Mouse (Mus musculus) CH12.LX (cell line): ENCODE measurements around the gene Mroh2a. TPM values are rescaled to one million over a fixed set of nuclear protein-coding genes. Genes with fewer than 3 reads are reported as not detected.

Experiments
- DNase-seq: peaks from one replicate; pipeline ENCODE4 v3.0.0-alpha.2; 2013; ENCODE audit errors: extremely low read depth
- H3K27ac ChIP-seq: 2 replicates; pipeline ENCODE4 v1.5.1; 2012; ENCODE audit warnings: low read depth, mild to moderate bottlenecking, control low read depth, moderate library complexity; ENCODE audit not compliant: insufficient read depth
- H3K27me3 ChIP-seq: replicated peaks from 2 replicates; pipeline ENCODE3; 2012; ENCODE audit warnings: inconsistent platforms
- H3K36me3 ChIP-seq, 2 experiments: replicated peaks in 1 of 2; 2 replicates each; pipeline versions ENCODE3 to v1.6.1; 2012; ENCODE audit warnings: inconsistent platforms in 1 of 2, low read length in 1 of 2, mild to moderate bottlenecking in 1 of 2, mixed read lengths in 1 of 2, moderate library complexity in 1 of 2; ENCODE audit not compliant: control insufficient read depth in 1 of 2, insufficient read depth in 1 of 2
- H3K4me1 ChIP-seq, 2 experiments: 2 replicates each; pipeline ENCODE4 v1.6.1; 2012; ENCODE audit warnings: inconsistent platforms in 1 of 2, moderate library complexity in 1 of 2; ENCODE audit not compliant: insufficient read depth in 2 of 2, control insufficient read depth in 1 of 2
- H3K4me2 ChIP-seq: 2 replicates; pipeline ENCODE4 v1.6.1; 2012; ENCODE audit warnings: low read depth, mild to moderate bottlenecking, control low read depth; ENCODE audit not compliant: poor library complexity, insufficient read depth, severe bottlenecking
- H3K4me3 ChIP-seq, 3 experiments: fragments of 150-350 bp in 1 of 3; sonication (generic) in 1 of 3; replicated peaks in 1 of 3; 2 replicates each; pipeline versions ENCODE3 to v1.5.1; 2011 to 2012; ENCODE audit warnings: low read depth in 2 of 3, low read length in 2 of 3, mild to moderate bottlenecking in 2 of 3, moderate library complexity in 2 of 3, control low read depth in 1 of 3, improper control_type of control experiment in 1 of 3, inconsistent platforms in 1 of 3, mixed read lengths in 1 of 3; ENCODE audit not compliant: poor library complexity in 1 of 3
- H3K79me2 ChIP-seq: replicated peaks from 2 replicates; pipeline ENCODE4 v1.6.1; 2012; ENCODE audit warnings: mild to moderate bottlenecking, moderate library complexity; ENCODE audit not compliant: control insufficient read depth, poor library complexity, insufficient read depth, severe bottlenecking; ENCODE audit errors: extremely low read depth
- H3K9ac ChIP-seq: 2 replicates; pipeline ENCODE4 v1.6.1; 2012; ENCODE audit warnings: low read depth, mild to moderate bottlenecking, control low read depth, moderate library complexity; ENCODE audit not compliant: insufficient read depth
- H3K9me3 ChIP-seq: replicated peaks from 2 replicates; pipeline ENCODE3; 2012; ENCODE audit warnings: low read length, inconsistent platforms, mixed read lengths
- BHLHE40 ChIP-seq: IDR thresholded peaks from 2 replicates; pipeline ENCODE4 v1.6.1; 2011; ENCODE audit warnings: mild to moderate bottlenecking, low read depth, low read length, improper control_type of control experiment
- CHD1 ChIP-seq: IDR thresholded peaks from 2 replicates; pipeline ENCODE4 v1.6.1; 2012; ENCODE audit warnings: low read depth, low read length, improper control_type of control experiment, inconsistent platforms
- CHD2 ChIP-seq: IDR thresholded peaks from 2 replicates; pipeline ENCODE4 v1.6.1; 2011; ENCODE audit warnings: low read length, improper control_type of control experiment
- EP300 ChIP-seq: IDR thresholded peaks from 2 replicates; pipeline ENCODE4 v1.6.1; 2011; ENCODE audit warnings: low read length, improper control_type of control experiment
- KAT2A ChIP-seq: IDR thresholded peaks from 2 replicates; pipeline ENCODE4 v1.6.1; 2012; ENCODE audit warnings: low read length, improper control_type of control experiment, inconsistent platforms; ENCODE audit not compliant: insufficient replicate concordance
- MXI1 ChIP-seq: IDR thresholded peaks from 2 replicates; pipeline ENCODE4 v1.6.1; 2011; ENCODE audit warnings: mild to moderate bottlenecking, low read depth, low read length, improper control_type of control experiment
- POLR2A ChIP-seq: IDR thresholded peaks from 2 replicates; pipeline ENCODE4 v1.6.1; 2011; ENCODE audit warnings: low read depth, mild to moderate bottlenecking, improper control_type of control experiment, low read length
- RAD21 ChIP-seq: IDR thresholded peaks from 2 replicates; pipeline ENCODE4 v1.6.1; 2011; ENCODE audit warnings: low read depth, mild to moderate bottlenecking, low read length, improper control_type of control experiment, moderate library complexity
- SIN3A ChIP-seq: IDR thresholded peaks from 2 replicates; pipeline ENCODE4 v1.6.1; 2012; ENCODE audit warnings: low read length, improper control_type of control experiment, inconsistent platforms
- TBP ChIP-seq: conservative IDR thresholded peaks from 2 replicates; pipeline ENCODE4 v1.6.1; 2011; ENCODE audit warnings: low read depth, low read length, improper control_type of control experiment
- ZMIZ1 ChIP-seq: IDR thresholded peaks from 2 replicates; pipeline ENCODE4 v1.6.1; 2012; ENCODE audit warnings: low read depth, mild to moderate bottlenecking, inconsistent platforms, low read length, improper control_type of control experiment
- ZNF384 ChIP-seq: IDR thresholded peaks from 2 replicates; pipeline ENCODE4 v1.6.1; 2012; ENCODE audit warnings: low read depth, low read length, improper control_type of control experiment, inconsistent platforms
- dilution Hi-C: fragments of 300-500 bp; cut with MboI; formaldehyde crosslinking; loops from 2 replicates; pipeline ENCODE4 v1.14.3; 2020; ENCODE audit warnings: low sequenced_read_pairs; ENCODE audit not compliant: extremely low pct_unique_long_range_greater_than_20kb, extremely low pct_ligation_motif_present
- in situ Hi-C: fragments of 300-500 bp; cut with MboI; formaldehyde crosslinking; loops from 3 replicates; pipeline ENCODE4 v1.14.3; 2019; ENCODE audit warnings: low sequenced_read_pairs, low pct_ligation_motif_present, low pct_unique_long_range_greater_than_20kb, mixed read lengths
- polyA plus RNA-seq: library from polyadenylated mRNA; unstranded; fragments of >175 nt; gene quantifications from 2 replicates; pipeline ENCODE4 v1.2.1, GENCODE M21; 2012; ENCODE audit warnings: low read depth; ENCODE audit not compliant: insufficient read length
- total RNA-seq, 2 experiments: library from RNA; depleted of rRNA; stranded (reverse); fragments of 300-350 nt in 1 of 2; fragments of >200 nt in 1 of 2; gene quantifications; 2 replicates each; pipeline ENCODE4 v1.2.3; 2012 to 2014

The Mroh2a gene
- total and polyA plus RNA-seq, 3 experiments: 0.17 to 1.0 TPM; not detected in 1

GRCm38 (mm10) chr1:88231803-88232499 is 5.2 kb downstream of the Mroh2a start:
- TF ChIP-seq KAT2A (no peak), SIN3A (no peak), POLR2A (no peak), TBP (no peak), CHD2 (no peak)
- Histone ChIP-seq H3K79me2 (no peaks in the 10 kb centered on the region), H3K27me3 (peaks cover 8% of the 10 kb centered on the region), H3K4me3 (no peak overlapping the region), H3K4me2 (no peak overlapping the region), H3K27ac (no peak overlapping the region), H3K36me3 (no peaks in the 10 kb centered on the region), H3K4me1 (0 out of 4 replicates have a peak, but pooled peaks cover 0 to 2% of the 10 kb centered on the region in 2 experiments), H3K9ac (no peak overlapping the region), H3K9me3 (peaks cover 72% of the 10 kb centered on the region)
- dilution Hi-C loops: no loop called here
- in situ Hi-C loops: no loop called here
- DNase-seq: no peak

- Histone ChIP-seq H3K27ac (no peak overlapping the region), H3K4me2 (no peak overlapping the region), H3K9me3 (peaks cover 76% of the 10 kb centered on the region), H3K4me3 (no peak overlapping the region), H3K79me2 (no peaks in the 10 kb centered on the region), H3K9ac (no peak overlapping the region), H3K4me1 (no peaks in the 10 kb centered on the region), H3K27me3 (peaks cover 15% of the 10 kb centered on the region), H3K36me3 (no peaks in the 10 kb centered on the region)
- dilution Hi-C loops (no loop called here), in situ Hi-C loops (no loop called here)
- no peak for DNase-seq
- no peak for TF ChIP-seq ZMIZ1
- TF ChIP-seq CHD1: no peak
- no peak for TF ChIP-seq BHLHE40
- TF ChIP-seq MXI1: no peak
Observed at GRCm38 (mm10) chr1:88232664-88233380, 6.0 kb downstream of the Mroh2a start.

GRCm38 (mm10) chr1:88233421-88234247 is 6.8 kb downstream of the Mroh2a start:
- TF ChIP-seq SIN3A (no peak), RAD21 (no peak), EP300 (no peak), ZNF384 (no peak), POLR2A (no peak)

More at GRCm38 (mm10) chr1:88233421-88234247, 6.8 kb downstream of the Mroh2a start:
- no peak overlapping the region for H3K4me3 ChIP-seq
- H3K27me3 ChIP-seq: peaks cover 23% of the 10 kb centered on the region
- no peaks in the 10 kb centered on the region for H3K79me2 ChIP-seq
- in situ Hi-C loops: no loop called here
- dilution Hi-C loops: no loop called here
- no peak overlapping the region for H3K4me2 ChIP-seq
- no peak overlapping the region for H3K27ac ChIP-seq
- peaks cover 78% of the 10 kb centered on the region for H3K9me3 ChIP-seq
- H3K36me3 ChIP-seq: no peaks in the 10 kb centered on the region
- no peak for DNase-seq
- no peaks in the 10 kb centered on the region for H3K4me1 ChIP-seq
- no peak overlapping the region for H3K9ac ChIP-seq
